Mouse (Mus musculus): ENCODE results near the gene Cenpl.

DNA sequence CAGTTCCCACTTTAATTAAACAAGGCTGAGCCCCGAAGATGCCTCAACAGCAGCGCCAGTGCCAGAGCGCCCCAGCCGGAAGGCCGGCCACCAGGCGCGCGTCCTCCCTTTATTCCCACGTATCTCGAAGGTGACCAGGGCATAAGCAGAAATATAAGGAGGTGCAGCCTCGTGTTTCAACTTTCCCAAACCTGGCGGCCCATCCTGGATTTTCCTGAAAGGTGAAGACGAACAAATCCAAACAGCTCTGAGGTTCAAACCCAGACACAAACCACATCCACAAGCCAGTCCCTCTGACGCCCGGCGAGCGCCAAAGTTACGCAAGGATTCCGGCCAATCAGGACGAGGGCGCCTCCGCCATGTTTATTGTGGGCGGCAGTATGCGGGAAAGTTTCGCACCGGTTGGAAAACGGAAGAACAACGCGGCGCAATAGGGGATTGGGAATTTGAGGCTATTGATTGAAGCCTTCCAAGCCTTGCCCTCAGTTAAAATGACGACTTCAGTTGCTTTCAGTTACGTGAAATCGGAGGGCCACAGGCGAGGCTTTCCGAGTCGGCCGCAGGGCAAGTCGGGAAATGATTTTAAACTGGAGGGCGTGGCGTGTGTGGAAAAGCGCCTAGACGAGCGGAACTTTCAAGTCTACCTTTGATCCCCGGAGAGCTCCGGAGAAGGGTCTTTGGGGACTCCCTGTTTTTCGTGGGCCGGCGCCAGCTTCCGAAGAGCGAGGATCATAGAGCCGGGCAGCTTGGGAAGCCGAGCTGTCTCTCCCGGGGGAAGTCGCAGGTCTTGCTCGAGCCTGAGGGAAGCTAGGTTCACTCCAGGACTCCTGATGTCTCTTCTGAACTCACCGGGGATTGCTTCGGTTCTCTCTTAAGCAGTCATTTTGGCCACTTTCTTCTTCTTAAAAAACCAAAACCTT lies at the start of gene Cenpl, which contains the start of gene Dars2:
- TF ChIP-seq CTCF (IDR thresholded peaks at IDR 0.05; ENCODE audit: insufficient read depth, low read length) (no peak), POLR2A (IDR thresholded peaks at IDR 0.05; ENCODE audit: borderline replicate concordance, extremely low read depth, low read depth, low read length) (peak; percentile 55; the same call in 1 of the 2 replicates)
